Mouse (Mus musculus) heart, adult 8-10 months (tissue): ENCODE data around the gene Chrm5. TPM values are rescaled to one million over a fixed set of nuclear protein-coding genes. Genes with fewer than 3 reads are reported as not detected.

Source experiments
- DNase-seq: peaks from one replicate; pipeline ENCODE4 v3.0.0; 2022; ENCODE audit warnings: low spot score
- total RNA-seq, 4 experiments: library from RNA; stranded (reverse); gene quantifications; 2 replicates each; pipeline ENCODE4 v1.2.4; 2022

Gene Chrm5
- total RNA-seq, 4 experiments from 2014 or later = not detected

- no peak for DNase-seq
Measured at GRCm38 (mm10) chr2:112429665-112430064, 50.9 kb downstream of the Chrm5 start.

Other genes starting within 250 kb of the Chrm5 start
- gene Lpcat4, start 241.3 kb downstream of the Chrm5 start, total RNA-seq = 1 to 10 TPM; 2.6 to 3.6 (median 2.8) TPM
- gene Nutm1, start 221.5 kb downstream of the Chrm5 start, total RNA-seq = not detected
- 10 to 100 TPM; 57.1 to 65.3 (median 63.2) TPM for gene Nop10, start 218.8 kb downstream of the Chrm5 start, total RNA-seq
- gene Slc12a6, start 214.9 kb downstream of the Chrm5 start, total RNA-seq = 10 to 100 TPM; 28.2 to 35.4 (median 31.2) TPM
- 1 to 10 TPM in 2 of 4 experiments, under 1 TPM in 2; 0.49 to 2.4 (median 0.91) TPM for gene Gm21985, start 214.5 kb downstream of the Chrm5 start, total RNA-seq
- 10 to 100 TPM; 66.5 to 73.6 (median 70.5) TPM for gene Emc4, start 112.7 kb downstream of the Chrm5 start, total RNA-seq
- 1 to 10 TPM; 3.6 to 4.4 (median 4.1) TPM for gene Katnbl1, start 101.6 kb downstream of the Chrm5 start, total RNA-seq
- 10 to 100 TPM; 15.8 to 17.0 (median 16.4) TPM for gene Emc7, start 25.8 kb downstream of the Chrm5 start, total RNA-seq
- 10 to 100 TPM; 16.7 to 19.1 (median 18.9) TPM for gene Aven, start 12.2 kb upstream of the Chrm5 start, total RNA-seq